Mouse (Mus musculus) c-Kit-positive CD71-positive TER-119-negative erythroid progenitor cells, embryonic 14.5 days (primary cell): ENCODE data around the gene Canx.

ENCODE experiments used
- DNase-seq: peaks from one replicate; pipeline ENCODE4 v3.0.0-alpha.2; 2013; ENCODE audit warnings: low read depth

The Canx gene

DNA sequence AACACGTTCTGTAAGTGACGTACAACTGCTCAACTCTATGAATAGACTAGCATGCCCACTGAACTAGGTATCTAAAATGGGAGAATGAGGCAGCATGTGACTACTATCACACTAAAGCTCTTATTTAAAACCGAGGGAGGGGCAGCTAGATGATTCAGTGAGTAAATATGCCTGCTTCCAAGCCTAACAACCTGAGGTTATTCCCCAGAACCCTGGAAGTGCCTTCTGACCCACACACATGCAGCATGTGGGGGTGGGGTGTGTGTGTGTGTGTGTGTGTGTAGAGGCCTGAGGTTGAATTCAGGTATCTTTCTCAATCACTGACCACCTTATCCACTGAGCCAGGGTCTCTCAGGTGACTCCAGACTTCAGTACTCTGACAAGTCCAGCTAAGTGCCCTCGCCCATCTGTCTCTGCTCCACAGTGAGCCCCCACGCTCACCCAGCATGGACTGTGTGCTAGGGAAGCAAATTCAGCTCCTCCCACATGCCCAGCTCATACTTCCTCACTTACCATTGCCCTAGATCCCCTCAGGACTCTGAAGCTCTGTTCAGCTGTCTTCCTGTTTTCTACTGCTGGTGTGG, 49.8 kb downstream of the Canx start:
- no peak for DNase-seq

DNA sequence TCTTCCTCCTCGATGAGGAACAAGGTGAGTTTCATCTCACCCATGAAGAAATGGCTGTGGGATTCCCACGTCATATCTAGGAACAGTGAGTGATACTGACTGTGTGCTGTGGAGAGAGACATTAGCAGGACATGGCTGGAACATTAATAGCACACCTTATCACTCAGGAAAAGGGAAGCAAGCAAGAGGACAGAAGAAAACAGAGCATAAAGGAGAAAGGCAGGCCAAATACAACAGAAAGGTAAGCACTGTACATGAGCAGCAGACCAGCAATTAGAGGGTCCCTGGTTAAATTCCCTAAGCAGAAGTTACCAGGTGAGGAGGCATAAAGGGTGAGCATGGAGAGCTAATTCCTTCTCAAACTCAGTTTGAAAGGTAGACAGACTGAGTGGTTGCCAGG, 50.4 kb downstream of the Canx start:
- no peak for DNase-seq

DNA sequence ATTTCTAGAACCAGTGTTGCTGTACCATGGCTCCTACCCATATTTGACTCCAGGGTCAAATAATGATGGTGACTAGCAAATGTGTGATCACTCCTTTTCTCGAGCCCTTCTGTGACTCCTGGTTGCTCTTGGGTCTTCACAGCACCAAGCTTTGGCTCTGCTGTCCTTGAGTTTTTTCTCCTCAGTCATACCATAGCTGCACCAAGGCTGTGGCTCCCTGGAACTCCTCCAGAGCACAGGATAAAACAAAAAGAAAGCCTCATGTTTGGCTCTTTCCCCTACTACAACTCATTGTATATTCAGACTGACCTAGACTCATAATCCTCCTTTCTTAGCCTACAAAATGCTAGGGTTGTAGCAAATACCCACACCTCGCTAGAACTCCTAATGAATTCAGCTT, 52.7 kb downstream of the Canx start:
- no peak for DNase-seq

DNA sequence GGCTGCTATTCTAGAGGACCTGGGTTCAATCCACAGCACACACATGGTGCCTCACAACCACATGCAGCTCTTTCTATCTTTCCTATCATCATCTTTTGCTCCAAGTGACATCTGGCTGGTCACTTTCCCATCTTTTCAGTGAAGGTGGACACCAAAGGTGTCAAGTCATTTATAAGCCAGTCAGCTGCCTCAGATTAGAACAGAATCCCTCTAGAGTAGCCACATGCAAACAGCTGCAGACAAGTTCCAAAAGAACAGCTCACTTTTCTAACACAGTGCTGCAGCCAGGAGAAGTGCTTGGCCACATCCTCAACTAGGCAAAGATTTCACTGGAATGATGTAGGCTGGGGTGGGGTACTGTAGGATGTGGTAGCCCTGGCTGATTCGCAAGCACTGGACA, 55.6 kb downstream of the Canx start:
- no peak for DNase-seq

DNA sequence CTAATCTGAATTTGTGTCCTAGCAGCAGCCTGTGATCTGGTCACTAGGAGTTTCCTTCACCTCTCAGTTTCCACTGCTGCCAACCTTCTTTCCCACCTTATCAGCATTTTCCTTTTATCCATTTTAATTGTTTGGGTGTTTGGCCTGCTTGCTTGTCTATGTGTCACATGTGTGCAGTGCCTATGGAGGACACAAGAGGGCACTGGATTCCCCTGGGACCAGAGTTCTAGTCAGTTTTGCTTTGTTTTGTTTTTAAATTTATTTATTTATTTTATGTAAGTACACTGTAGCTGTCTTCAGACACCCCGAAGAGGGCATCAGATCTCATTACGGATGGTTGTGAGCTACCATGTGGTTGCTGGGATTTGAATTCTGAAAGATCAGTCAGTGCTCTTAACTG, 56.3 kb downstream of the Canx start:
- no peak for DNase-seq

DNA sequence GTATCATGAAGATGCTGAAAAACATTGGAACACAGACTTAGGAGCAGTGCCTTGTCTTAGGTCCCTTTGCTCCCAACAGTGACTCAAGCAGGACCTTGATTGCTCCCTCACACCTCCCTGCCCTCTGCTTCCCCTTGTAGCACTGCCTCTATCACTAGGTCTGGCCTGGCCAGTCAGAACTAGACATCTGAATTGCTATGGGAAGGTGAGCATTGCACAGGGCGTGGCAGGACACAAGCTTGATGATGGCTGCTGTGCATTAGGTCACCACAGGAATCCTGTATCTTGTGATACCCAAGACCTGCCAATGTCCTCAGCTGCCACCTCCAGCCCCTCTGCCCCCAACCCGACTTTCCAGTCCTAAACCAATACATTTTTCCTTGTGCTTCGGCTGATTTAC, 58.5 kb downstream of the Canx start:
- DNase-seq: no peak

DNA sequence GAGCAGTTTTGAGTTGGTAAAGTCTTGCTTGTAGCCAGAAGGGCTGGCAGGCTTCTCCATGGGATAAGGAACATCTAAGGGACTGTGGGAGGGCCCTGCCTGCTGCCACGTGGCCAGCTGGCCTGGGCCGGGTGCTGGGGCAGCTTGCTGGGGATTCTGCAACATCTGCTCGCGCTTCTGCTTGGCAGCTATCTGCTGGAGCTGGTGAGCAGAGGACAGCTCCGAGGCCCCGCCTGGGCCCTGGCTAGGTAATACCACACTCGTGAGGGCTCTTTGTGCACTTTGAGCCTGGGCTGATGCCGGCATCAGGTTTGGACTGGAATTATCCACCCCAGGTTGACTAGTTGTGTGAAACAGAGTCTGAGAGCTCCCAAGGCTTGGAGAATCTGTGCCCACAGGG, 59.5 kb downstream of the Canx start:
- DNase-seq: no peak

DNA sequence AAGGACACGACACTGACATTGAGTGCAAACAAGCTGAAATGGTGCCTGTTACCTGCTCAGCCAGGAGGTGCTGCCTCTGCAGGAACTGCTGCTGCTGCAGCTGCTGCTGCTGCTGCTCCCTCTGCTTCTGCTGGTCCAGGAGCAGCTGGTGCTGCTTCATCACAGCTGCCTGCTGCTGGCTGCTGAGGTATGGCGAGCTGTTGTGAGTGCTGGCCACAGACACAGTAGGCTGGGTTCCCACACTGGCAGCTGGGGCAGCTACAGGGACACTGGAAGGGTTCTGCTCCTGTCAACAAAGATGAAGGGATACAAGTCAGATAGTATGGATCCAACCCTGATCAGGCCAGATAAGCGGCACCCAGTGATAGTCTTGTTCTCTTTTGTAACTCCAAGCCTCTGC, 62.3 kb downstream of the Canx start:
- no peak for DNase-seq

DNA sequence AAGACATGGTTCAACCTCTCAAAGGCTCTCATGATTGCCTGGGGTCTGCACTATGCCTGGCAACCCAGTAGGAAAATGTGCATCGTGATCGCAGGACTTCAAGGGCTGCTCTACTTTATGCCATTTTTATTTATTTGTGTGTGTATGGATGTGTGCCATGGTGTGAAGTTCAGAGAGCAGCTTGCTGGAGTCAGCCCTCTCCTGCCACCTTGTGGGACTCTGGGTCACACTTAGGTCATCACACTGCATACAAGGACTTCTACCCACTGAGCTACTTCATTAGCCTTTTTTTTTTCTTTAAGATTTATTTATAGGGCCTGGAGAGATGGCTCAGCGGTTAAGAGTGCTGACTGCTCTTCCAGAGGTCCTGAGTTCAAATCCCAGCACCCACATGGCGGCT, 63.5 kb downstream of the Canx start:
- DNase-seq: peak; percentile 21

DNA sequence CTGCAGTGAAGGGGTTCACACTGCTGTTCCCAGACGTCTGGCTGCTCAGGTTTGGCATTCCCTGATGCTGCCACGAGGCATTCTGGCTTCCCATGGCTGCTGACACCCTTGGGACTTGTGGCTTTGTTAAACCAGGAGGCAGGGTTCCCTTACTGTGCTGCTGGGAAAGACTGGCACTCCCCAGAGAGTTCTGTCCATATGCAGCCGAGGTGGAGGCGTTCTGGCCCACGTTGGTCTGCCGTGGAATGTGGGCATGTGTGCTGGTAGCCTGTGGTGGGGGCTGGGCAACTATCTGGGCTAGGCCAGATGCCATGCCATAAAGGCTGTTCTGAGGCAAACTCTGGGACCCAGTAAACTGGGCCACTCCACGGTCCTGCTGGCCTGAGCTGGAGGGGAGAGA, 67.2 kb downstream of the Canx start:
- DNase-seq: no peak

DNA sequence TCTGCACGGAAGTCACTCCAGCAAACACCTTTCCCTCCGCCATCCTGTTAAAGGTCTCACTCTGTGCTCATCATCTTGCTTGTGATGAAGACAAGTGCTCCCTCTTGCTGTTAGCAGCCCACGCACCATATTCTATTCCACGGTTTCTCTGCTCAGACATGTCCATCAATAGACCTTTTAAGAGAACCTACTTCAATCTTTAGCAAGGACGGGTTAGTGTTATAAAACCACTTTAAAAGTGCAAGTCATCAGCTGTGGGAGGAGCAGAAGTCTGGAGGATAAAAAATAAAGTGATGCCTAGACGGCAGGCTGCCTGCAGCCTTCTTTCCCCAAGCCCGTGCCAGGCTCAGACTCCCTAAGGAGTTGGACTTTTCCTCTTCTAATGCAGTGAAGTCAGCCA, 68.9 kb downstream of the Canx start:
- DNase-seq: no peak

DNA sequence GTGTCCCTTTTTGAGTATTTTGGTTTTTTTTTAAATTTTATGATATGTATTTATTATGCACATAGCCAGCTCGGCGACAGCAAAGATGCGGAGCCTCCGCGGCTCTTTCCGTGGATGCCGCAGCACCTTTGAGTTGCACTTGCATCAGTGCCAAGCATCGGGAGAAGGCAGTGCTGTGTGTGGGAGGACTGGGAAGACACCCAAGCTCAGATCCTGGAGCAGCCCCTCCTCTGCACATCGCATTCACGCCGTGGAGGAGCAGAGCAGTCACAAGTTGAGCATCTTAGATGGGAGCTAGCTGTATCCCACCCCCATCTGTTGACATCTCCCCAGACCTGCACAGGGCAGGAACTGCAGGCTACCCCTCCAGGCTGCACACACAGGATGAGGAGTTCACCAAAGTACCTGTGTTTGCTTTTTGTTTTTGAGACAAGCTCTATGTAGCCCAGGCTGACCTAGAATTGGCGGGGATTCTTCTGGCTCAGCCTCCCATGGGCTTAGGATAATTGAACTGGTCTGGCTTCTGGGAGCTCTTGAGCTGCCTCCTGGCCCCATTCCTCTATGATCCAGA, 71.4 kb downstream of the Canx start:
- no peak for DNase-seq

DNA sequence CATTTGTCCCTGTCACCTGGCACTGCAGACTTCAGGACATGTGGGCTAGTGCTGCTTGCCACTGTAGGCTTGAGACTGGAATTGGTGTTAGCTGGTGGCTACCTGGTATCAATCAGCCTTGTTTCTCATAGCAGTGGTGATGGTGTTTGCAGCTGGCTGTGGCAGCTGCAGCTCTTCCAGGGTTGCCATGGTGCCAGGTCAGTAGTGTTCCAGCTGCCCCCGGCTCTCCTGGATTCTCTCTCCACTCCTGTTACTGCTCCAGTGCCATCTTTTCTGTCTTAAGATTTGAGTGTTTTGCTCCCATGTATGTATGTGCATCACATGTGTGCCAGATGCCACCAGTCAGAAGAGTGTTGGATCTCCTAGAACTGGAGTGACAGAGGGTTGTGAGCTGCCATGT, 72.1 kb downstream of the Canx start:
- DNase-seq: no peak

DNA sequence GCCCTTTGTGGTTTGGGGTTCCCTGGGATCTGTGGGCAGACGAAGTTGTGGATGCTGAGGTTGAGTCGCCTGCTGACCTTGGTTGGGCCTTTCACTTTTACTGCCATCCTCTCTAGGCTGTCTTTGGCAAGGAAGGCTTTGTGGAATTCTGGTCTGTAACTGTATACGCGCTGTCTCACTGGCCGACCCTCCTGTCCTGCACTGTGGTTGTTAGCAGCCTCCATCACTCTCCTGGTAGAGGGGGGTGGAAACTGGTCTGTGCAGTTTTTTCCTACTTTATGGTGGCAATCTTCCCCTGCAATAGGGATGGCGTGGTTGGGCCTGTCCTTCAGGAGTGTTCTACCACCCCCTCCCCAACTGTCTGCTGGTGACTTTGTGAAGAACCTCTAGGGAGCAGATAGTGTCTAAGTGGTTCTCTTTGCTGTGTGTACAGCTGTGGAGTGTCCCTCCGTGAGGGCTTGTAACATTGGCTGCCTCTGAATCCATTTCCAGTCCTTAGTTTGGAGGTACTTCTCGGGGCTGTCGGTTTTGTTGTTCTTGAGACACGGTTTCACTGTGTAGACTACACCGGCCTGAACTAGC, 72.7 kb downstream of the Canx start:
- no peak for DNase-seq

DNA sequence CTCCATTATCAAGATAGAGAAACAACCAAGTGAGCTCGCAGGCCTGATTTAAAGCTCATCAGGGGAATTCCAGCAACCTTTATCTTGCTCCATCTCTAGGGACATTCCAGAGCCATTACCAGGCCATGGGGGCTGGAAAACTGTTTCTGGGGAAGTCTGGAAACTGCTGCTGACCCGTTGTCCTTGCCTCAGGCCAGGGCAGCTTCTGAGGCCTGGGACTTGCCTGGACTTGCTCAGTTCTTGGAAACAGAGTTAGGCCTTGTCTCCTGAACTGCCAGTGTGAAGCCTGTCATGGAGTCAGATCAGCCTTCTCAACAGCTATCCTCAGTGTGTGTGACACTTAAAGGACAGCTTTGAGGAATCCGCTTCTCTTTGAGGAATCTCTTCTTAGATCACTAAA, 73.3 kb downstream of the Canx start:
- no peak for DNase-seq

DNA sequence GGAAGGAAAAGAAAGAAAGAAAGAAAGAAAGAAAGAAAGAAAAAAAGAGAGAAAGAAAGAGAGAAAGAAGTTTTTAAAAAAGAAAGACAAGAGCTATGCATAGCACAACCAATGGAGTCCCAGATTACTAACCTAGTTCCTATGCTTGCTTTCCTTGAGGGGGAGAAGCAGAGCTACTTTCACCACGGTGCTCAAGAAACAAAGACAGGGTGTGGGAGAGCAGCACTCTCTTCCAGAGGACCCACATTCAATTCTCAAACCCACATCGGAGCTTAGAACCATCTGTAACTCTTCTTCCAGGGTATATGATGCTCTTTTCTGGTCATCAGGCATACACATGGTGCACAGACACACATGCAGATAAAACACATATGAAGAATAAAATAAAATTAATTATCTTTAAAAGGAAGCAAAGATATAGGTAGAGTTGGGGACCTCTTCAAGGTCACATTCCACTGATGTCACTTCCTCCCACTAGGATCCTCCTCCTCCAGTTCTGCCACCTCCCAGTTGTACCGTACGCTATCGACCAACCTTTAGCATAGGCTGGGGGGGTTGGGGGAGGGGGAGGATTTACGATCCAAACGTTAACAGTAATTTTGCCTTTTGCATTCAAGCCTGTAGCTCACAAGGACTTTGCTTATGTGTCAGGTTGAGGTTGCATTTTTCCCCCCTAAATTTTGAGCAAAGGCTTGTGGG, 76.9 kb downstream of the Canx start:
- no peak for DNase-seq

DNA sequence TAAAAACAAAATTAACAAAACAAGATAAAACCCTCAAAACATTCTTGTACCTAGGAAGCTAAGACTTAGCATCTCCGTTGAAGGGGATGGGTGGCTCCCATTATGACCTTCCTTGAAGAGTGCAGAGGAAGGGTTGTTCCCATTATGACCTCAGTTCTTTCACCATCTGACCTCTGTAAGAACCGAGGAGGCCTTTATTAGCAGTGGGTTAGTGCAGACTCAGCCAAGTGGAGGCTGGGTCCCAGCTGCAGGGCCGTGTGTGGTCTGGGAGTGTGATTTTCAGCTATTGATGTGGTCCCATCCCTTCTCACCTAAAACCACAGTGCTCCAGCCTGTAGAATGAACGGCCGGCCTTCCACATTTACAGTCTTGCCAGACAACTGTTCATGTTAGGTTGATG, 80.2 kb downstream of the Canx start:
- no peak for DNase-seq
